Mouse (Mus musculus): ENCODE results near the gene Pcgf1.

Pcgf1 gene

GRCm38 (mm10) chr6:83098411-83098810 lies 20.7 kb downstream of the Pcgf1 start:
- DNase-seq (ENCODE audit: extremely low read depth, insufficient read length, low spot score), result no peak

- no peak for DNase-seq (ENCODE audit: extremely low read depth, insufficient read length, low spot score)
Measured at GRCm38 (mm10) chr6:83101316-83101687, 23.6 kb downstream of the Pcgf1 start, which contains the start of the genes Ccdc142 and Gm42688. TSS of gene Ccdc142 (plus strand) at chr6:83101601. TSS of gene Gm42688 (plus strand) at chr6:83101617.

DNA sequence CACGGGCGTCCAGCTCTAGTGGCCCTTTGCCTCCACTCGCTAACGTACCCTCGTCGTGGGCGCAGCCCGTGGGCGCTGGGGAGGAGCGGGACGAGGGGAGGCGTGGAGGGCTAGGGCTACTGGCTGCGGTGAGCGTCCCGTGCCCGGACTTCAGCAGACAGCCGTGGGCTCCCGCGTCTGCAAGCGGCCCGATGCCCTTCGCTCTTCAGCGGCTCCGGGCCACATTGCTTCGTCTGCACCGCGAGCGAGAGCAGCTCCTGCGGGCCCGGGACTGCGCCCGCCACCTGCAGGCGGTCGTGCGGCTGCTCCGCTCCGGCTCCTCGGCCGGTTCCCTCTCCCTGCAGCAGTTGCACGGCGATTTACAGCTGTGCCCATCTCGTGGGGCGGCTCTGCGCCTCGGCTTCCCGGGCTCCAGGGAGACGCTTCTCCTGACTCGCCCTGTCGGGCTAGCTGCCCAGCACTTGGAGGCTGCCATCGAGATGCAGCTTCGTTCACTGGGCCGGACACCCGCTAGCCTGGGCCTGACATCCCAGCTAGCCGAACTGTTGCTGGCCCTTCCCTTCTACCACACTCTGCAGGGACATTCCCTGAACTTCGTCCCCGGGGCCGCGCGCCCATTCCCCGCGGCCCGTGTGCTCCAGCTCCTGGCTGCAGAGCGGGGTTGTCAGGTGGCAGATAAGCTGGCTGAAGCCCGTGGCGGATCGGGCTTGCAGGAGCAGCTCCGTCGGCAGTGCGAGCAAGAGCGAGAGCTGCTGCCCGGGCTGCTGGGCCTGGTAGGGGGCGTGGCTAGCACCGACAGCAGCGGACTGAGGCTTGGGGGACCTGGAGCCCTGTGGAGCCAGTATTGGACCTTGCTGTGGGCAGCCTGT lies 24.3 kb downstream of the Pcgf1 start:
- DNase-seq (ENCODE audit: extremely low read depth, insufficient read length, low spot score), result peak; percentile 85

- no peak for DNase-seq (ENCODE audit: extremely low read depth, insufficient read length, low spot score)
Measured at GRCm38 (mm10) chr6:83103130-83103650, 25.5 kb downstream of the Pcgf1 start.

DNA sequence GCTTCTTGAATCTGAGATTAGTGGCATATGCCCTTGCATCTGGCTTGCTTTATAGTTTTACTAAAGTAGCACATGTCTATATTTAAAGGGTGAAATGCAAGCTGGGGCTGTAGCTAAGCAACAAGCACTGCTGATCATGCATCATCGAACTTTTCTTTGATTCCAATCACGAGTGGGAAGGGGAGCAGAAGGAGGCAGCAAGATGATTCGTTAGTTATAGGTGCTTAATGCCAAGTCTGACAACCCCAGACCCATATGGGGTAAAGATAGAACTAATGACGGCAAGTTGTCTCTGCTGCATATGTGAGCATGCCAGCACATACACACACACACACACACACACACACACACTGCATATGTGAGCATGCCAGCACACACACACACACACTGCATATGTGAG lies 26.5 kb downstream of the Pcgf1 start:
- no peak for DNase-seq (ENCODE audit: extremely low read depth, insufficient read length, low spot score)

DNA sequence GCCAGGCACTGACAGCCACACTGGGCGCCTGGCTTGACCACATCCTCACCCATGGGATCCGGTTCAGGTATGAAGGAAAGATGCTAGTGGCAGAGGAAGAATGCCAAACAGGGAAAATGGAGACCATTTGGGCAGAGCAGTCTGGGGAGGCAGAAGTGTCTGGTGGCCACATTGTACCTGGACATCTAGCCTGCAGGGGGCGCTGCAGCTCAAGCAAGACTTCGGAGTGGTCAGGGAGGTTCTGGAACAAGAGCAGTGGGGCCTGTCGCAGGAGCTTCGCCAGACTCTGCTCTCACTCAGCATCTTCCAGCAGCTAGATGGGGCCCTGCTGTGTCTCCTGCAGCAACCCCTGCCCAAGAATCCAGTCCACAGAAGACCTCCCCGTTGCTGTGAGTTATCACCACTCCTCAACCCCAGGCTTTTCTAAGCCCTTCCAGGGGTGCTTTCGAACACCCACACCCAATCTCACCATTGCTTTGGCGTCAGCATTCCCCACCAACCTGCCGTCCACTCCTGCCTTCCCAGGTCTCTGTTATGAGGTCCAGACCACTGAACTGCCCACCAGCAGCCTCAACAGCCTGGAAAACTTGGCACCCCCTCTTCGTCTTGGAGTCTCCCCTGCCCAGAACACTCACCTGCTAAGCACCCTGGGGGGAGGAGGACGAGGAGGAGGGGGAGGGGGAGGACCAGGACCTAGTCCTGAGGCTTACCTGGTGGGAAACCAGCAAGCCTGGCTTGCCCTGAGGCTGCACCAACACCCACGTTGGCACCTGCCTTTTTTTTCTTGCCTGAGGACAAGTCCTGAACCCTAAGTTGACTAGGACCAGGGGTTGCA lies 30.1 kb downstream of the Pcgf1 start:
- peak; percentile 58 for DNase-seq (ENCODE audit: extremely low read depth, insufficient read length, low spot score)

- DNase-seq (ENCODE audit: extremely low read depth, insufficient read length, low spot score), result peak; percentile 85
Measured at GRCm38 (mm10) chr6:83108762-83109668, 31.3 kb downstream of the Pcgf1 start, which contains the start of gene Mrpl53. TSS of gene Mrpl53 (plus strand) at chr6:83109040.

GRCm38 (mm10) chr6:83111510-83112136 lies 34.0 kb downstream of the Pcgf1 start:
- no peak for DNase-seq (ENCODE audit: extremely low read depth, insufficient read length, low spot score)

- peak; percentile 88 for DNase-seq (ENCODE audit: extremely low read depth, insufficient read length, low spot score)
Measured at GRCm38 (mm10) chr6:83115011-83115671, 37.5 kb downstream of the Pcgf1 start, which contains the start of gene Mogs. TSS of gene Mogs (plus strand) at chr6:83115496.

GRCm38 (mm10) chr6:83115682-83116372 lies 38.2 kb downstream of the Pcgf1 start:
- DNase-seq (ENCODE audit: extremely low read depth, insufficient read length, low spot score), result peak; percentile 65

DNA sequence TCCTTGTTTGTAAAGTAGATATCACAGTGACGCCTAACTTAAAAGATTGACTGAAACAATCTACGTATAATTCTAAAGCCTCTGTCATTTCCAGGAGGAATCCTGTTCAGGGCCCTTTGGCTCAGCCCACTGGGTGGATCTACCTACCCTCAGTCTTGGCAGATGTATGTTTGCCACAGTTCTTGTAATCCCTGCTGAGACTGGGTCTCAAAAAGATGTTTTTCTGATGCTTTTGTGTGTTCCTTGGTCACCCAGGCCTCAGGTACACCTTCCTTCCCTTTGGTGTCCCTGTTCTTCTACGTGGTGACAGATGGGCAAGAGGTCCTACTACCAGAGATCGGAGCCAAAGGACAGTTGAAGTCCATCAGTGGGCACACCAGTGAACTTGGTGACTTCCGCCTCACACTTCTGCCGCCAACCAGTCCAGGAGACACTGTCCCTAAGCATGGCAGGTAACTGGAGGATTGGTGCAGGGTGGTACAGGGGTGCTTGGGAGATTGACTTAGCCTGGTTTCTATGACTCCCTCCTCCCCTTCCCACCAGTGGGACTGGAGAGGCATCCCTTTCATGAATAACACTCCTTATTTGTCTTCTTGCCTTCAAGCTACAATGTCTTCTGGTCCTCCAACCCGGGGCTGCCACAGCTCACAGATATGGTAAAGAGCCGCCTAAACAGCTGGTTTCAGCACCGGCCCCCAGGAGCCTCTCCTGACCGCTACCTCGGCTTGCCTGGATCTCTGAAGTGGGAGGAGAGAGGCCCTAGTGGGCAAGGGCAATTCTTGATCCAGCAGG lies 38.9 kb downstream of the Pcgf1 start:
- no peak for DNase-seq (ENCODE audit: extremely low read depth, insufficient read length, low spot score)

- no peak for DNase-seq (ENCODE audit: extremely low read depth, insufficient read length, low spot score)
Measured at GRCm38 (mm10) chr6:83117165-83117438, 39.4 kb downstream of the Pcgf1 start.

GRCm38 (mm10) chr6:83117616-83118015 lies 39.9 kb downstream of the Pcgf1 start:
- DNase-seq (ENCODE audit: extremely low read depth, insufficient read length, low spot score), result no peak

- DNase-seq (ENCODE audit: extremely low read depth, insufficient read length, low spot score), result no peak
Measured at GRCm38 (mm10) chr6:83118369-83118768, 40.7 kb downstream of the Pcgf1 start.

GRCm38 (mm10) chr6:83118825-83119733 lies 41.4 kb downstream of the Pcgf1 start:
- peak; percentile 49 for DNase-seq (ENCODE audit: extremely low read depth, insufficient read length, low spot score)

DNA sequence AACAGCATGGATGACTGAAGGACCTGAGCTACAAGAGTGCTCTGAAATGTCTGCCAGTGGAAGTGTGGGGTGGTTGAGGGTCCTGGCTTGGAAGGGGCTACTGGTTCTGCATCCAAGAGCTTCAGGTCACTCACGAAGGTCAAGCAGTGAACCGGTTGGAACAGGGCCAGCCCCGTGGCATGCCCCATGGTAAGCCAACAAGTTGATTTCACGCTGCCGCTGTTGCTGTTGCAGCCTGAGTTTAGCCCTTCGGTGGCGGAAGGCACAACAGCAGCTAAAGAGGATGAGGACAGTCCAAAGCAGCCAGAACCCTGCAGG lies 42.0 kb downstream of the Pcgf1 start:
- no peak for DNase-seq (ENCODE audit: extremely low read depth, insufficient read length, low spot score)

Measured in 3134 (cell line).